Mouse (Mus musculus) C2C12 (cell line): ENCODE data around the gene Dab2ip.

Experiments
- CEBPB ChIP-seq: IDR thresholded peaks from one replicate; pipeline ENCODE4 v1.6.1; 2011; ENCODE audit warnings: low read depth, mild to moderate bottlenecking, control low read depth, moderate library complexity
- CTCF ChIP-seq: IDR thresholded peaks from one replicate; pipeline ENCODE4 v1.5.1; 2011; ENCODE audit not compliant: control insufficient read depth, insufficient read depth, insufficient read length
- FOSL1 ChIP-seq: IDR thresholded peaks from one replicate; pipeline ENCODE4 v1.8.0; 2011; ENCODE audit warnings: mild to moderate bottlenecking, low read length; ENCODE audit not compliant: poor library complexity, insufficient read depth, severe bottlenecking
- MAX ChIP-seq: IDR thresholded peaks from one replicate; pipeline ENCODE4 v1.6.1; 2011; ENCODE audit warnings: mild to moderate bottlenecking, control low read depth
- MYOD1 ChIP-seq: IDR thresholded peaks from one replicate; pipeline ENCODE4 v1.6.1; 2011; ENCODE audit warnings: low read depth; ENCODE audit not compliant: control insufficient read depth, insufficient read length
- MYOG ChIP-seq: IDR thresholded peaks from one replicate; pipeline ENCODE4 v1.6.1; 2011; ENCODE audit not compliant: control insufficient read depth, insufficient read length; ENCODE audit errors: extremely low read depth
- USF1 ChIP-seq: IDR thresholded peaks from one replicate; pipeline ENCODE4 v1.6.1; 2011; ENCODE audit warnings: low read depth, mild to moderate bottlenecking, control low read depth, moderate library complexity

DNA sequence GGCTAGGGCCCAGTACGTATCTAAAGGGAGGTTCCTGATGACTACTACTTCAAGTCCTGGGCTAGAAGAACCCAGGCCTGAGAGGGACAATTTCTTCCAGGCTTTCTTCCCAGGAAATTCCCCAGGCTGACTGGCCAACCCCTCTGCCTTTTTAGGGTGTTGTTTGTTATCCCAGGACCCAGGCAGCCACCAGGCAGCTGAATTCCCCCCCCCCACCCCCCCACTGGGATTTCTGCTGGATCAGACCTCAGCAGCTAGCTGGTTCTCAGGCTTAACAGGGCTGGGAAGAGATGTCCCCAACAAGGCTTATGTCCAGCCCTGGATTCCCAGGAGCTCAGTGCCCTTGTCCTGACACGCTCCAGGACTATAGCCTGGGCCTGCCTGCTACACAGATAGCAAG is 142.9 kb downstream of the Dab2ip start:
- TF ChIP-seq CTCF, result no peak
- no peak for TF ChIP-seq MYOG
- TF ChIP-seq MYOD1, result no peak
- TF ChIP-seq CEBPB, result no peak
- TF ChIP-seq USF1, result no peak
- TF ChIP-seq MAX, result no peak
- no peak for TF ChIP-seq FOSL1
